Mouse (Mus musculus) stomach, embryonic 15.5 days (tissue): ENCODE measurements around the gene Prpf6. TPM values are rescaled to one million over a fixed set of nuclear protein-coding genes. Genes with fewer than 3 reads are reported as not detected.

ENCODE experiments used
- ATAC-seq: fragments of 200-750 bp; cut with Nextera tagmentation; 2 replicates; pipeline ENCODE4 v1.8.0; 2017; ENCODE audit warnings: low read depth, moderate number of reproducible peaks, moderate TSS enrichment; ENCODE audit not compliant: insufficient read depth, low FRiP score
- H3K27ac ChIP-seq: fragments of 300-500 bp; sonication (generic); 2 replicates; pipeline ENCODE4 v1.5.1; 2015; ENCODE audit warnings: mild to moderate bottlenecking, inconsistent platforms
- H3K27me3 ChIP-seq: fragments of 300-500 bp; sonication (generic); replicated peaks from 2 replicates; pipeline ENCODE4 v1.6.1; 2015; ENCODE audit warnings: inconsistent platforms
- H3K36me3 ChIP-seq: fragments of 300-500 bp; sonication (generic); 2 replicates; pipeline ENCODE4 v1.6.1; 2015; ENCODE audit warnings: inconsistent platforms
- H3K4me1 ChIP-seq: fragments of 300-500 bp; sonication (generic); 2 replicates; pipeline ENCODE4 v1.6.1; 2015; ENCODE audit warnings: inconsistent platforms
- H3K4me2 ChIP-seq: fragments of 300-500 bp; sonication (generic); 2 replicates; pipeline ENCODE4 v1.6.1; 2015; ENCODE audit warnings: mild to moderate bottlenecking, inconsistent platforms
- H3K4me3 ChIP-seq: fragments of 300-500 bp; sonication (generic); replicated peaks from 2 replicates; pipeline ENCODE4 v1.5.1; 2015; ENCODE audit warnings: inconsistent platforms
- H3K9ac ChIP-seq: fragments of 300-500 bp; sonication (generic); 2 replicates; pipeline ENCODE4 v1.6.1; 2015; ENCODE audit warnings: inconsistent platforms
- H3K9me3 ChIP-seq: fragments of 300-500 bp; sonication (generic); 2 replicates; pipeline ENCODE4 v1.6.1; 2016; ENCODE audit warnings: inconsistent platforms
- WGBS: fragments of 180-500 bp; shearing (Covaris S2); methylation state at CpG from one replicate; pipeline ENCODE4 v1.1.7; 2015; 5-methylcytosine and 5-hydroxymethylcytosine counted together
- polyA plus RNA-seq: library from polyadenylated mRNA; unstranded; fragments of >200 nt; fragmentation: Nextera tagmentation; extraction: Ambion mirVana; gene quantifications from 2 replicates; pipeline ENCODE4 v1.2.1, GENCODE M21; 2015

Gene Prpf6
- polyA plus RNA-seq, 1 experiment from 2014 or later = 52.7 TPM

DNA sequence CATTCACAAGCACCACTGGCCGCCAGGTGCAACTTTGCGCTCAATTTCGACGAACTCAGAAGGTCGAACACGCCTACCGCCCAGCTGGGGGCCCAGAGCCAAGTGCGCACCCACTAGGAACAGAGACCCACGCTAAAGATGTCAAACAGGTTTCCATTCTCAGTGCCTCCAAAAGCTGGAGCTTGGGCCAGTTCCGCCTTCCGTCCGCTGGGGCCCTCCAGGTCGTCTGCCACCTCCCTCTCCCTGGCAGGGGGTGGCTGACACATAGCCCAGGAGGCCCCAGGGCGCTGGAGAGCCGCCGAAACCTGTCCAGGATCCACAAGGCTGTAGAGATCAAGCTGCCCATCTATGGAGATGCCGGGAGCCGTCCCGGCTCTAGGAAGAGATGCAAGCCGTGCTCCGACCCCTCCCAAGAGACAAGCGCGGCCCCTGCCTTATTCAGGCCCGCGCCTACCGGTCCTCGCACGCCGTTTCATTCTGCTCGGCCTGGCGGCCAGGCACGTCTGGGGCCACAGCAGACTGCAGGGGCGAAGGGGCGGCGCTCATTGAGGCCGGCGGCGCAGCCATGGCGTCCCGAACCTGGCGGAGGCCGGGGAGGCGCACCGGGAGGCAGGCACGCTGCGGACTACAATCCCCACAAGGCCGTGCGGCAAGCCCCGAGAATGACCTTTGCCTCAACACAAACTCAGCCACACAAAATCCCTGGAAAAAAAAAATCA is 10.1 kb upstream of the Prpf6 start:
- H3K27me3 ChIP-seq = no peaks in the 10 kb centered on the region
- peak overlapping the region; percentile 91 for H3K4me2 ChIP-seq
- peaks cover 31% of the 10 kb centered on the region for H3K4me1 ChIP-seq
- peak overlapping the region; percentile 82 for H3K9ac ChIP-seq
- peaks cover 26% of the 10 kb centered on the region for H3K36me3 ChIP-seq
- WGBS = under 1% methylated on average over 49 of the region's 49 CpGs
- peak overlapping the region; percentile 72 for H3K4me3 ChIP-seq
- H3K27ac ChIP-seq = peak overlapping the region; percentile 95
- peak; percentile 82 for ATAC-seq
- H3K9me3 ChIP-seq = no peaks in the 10 kb centered on the region

DNA sequence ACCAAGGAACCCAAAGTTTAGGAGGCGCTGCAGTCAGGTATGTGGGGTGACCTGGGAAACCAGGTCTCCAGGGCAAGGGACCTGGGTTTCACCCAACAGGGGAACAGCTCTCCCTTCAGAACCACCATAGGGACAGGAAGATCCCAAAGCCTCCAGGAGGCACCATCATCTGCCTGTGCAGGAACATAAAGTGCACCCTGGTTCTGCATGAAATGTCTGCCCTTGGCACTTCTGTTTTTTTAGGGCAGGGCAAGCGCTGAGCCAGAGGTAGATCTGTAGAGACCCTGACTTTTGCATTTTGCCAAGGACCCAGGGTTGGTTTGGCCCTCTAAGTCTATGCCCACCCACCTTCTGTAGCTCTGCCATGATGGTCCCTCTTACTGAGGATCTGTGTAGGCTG is 9.3 kb upstream of the Prpf6 start:
- peak overlapping the region; percentile 72; the same call in 1 of the 2 replicates for H3K4me3 ChIP-seq
- H3K36me3 ChIP-seq = peaks cover 32% of the 10 kb centered on the region
- H3K27ac ChIP-seq = peak overlapping the region; percentile 95; the same call in 1 of the 2 replicates
- no peak for ATAC-seq
- no peak overlapping the region for H3K9ac ChIP-seq
- WGBS = 82% methylated on average over 2 of the region's 2 CpGs
- peaks cover 31% of the 10 kb centered on the region for H3K4me1 ChIP-seq
- peak overlapping the region; percentile 91; the same call in 1 of the 2 replicates for H3K4me2 ChIP-seq
- H3K27me3 ChIP-seq = no peaks in the 10 kb centered on the region
- no peaks in the 10 kb centered on the region for H3K9me3 ChIP-seq

DNA sequence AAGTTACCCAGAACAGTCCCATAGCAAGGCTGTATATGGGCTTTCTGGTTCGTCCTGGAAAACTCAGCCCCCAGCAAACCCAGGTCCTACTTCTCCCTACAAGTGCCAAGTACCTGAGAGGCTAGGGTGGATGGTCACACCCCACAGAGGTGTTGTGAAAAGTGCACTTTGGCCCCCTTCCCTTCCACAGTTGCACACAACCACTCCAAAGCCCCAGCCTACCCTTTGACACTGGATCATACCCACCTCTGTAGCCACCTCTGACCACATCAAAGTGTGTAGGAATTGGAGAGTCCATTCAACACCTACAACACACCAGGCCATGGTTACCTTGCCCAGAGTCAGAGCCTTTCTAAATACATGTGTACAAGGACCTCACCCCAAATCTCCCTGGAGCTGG is 8.7 kb upstream of the Prpf6 start:
- Histone ChIP-seq H3K27me3 (no peaks in the 10 kb centered on the region), H3K27ac (0 out of 2 replicates have a peak overlapping the region, but pooled peaks have one; percentile 95), H3K4me1 (peaks cover 29% of the 10 kb centered on the region), H3K9ac (no peak overlapping the region), H3K9me3 (no peaks in the 10 kb centered on the region), H3K36me3 (peaks cover 37% of the 10 kb centered on the region), H3K4me3 (no peak overlapping the region), H3K4me2 (no peak overlapping the region)
- no peak for ATAC-seq
- 74% methylated on average over 1 of the region's 1 CpGs for WGBS

DNA sequence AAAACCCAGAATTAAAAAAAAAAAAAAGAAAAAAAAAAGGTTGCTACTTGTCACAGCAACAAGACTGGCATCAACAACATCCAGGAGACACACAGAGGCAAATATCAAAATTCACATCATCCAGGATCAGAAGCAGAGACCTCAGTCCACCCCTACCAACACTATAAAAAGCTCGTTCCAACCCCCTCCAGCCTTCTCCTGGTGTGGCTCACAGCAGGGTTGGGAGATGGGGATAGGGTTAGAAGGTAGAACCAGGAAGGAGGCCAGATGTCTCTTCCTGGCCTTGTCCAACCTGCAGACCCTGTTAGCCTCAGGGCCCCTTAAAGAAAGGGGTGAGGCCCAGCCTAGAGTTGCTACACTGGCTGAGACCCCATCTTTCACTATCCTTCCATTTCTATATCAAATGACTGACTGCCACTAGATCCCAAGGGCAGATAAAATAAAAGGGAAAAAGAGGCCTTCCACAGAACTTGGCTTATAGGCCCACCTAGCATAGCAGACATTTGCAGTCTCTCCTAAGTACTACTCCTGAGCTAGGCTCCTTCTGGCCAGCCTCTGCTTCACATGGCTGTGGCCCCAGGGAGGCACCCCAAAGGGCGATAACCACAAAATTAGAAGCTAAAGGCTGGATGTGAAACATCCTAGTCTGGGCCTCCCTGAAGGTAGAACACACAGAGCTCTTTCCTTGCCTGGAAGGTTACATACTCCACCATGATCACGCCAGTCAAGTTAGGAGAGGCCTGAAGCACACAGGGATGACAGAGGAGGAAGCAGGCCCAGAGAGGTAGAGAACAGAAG is 8.0 kb upstream of the Prpf6 start:
- 95% methylated on average over 3 of the region's 3 CpGs for WGBS
- ATAC-seq = no peak

DNA sequence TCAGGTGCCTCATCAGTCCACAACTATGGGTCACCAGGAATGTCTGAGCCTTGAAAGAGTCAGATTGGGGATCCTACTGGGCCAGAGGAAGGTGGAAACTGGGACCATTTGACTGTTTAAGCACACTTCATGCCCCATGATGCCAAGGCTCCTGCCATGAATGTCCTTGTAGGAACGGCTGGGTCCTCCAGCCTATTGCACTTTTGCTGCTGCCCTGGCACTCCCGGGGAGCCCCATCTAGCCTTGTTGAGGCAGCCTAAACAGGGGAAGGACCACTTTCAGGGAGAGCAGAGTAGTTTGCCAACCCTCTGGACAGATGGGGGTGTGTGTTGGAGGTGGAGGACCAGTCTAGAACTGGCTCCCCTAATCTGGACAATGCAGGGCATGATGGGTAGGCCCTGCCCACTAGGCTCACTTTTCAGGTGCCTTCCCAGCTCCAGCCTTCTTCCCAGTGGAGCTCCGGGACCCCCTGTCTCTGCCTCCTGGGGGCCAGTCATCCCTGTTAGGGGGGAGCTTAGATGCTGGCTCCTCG is 7.2 kb upstream of the Prpf6 start, which contains the start of gene Uckl1:
TSS of gene Uckl1 (minus strand) at position 482 of the 532 bp plus-strand sequence.
- Histone ChIP-seq H3K4me1 (peaks cover 14% of the 10 kb centered on the region), H3K4me3 (no peak within 1 kb of the TSS), H3K9ac (no peak within 1 kb of the TSS), H3K36me3 (peaks cover 51% of the 10 kb centered on the region), H3K9me3 (no peaks in the 10 kb centered on the region), H3K27ac (no peak within 1 kb of the TSS), H3K27me3 (no peaks in the 10 kb centered on the region), H3K4me2 (no peak within 1 kb of the TSS)
- no peak for ATAC-seq
- 93% methylated on average over 4 of the region's 4 CpGs for WGBS

More for the DNA sequence above, 8.0 kb upstream of the Prpf6 start:
- Histone ChIP-seq H3K4me1 (peaks cover 22% of the 10 kb centered on the region), H3K27me3 (no peaks in the 10 kb centered on the region), H3K27ac (no peak overlapping the region), H3K36me3 (peaks cover 44% of the 10 kb centered on the region), H3K9me3 (no peaks in the 10 kb centered on the region), H3K4me2 (no peak overlapping the region), H3K9ac (no peak overlapping the region), H3K4me3 (no peak overlapping the region)

DNA sequence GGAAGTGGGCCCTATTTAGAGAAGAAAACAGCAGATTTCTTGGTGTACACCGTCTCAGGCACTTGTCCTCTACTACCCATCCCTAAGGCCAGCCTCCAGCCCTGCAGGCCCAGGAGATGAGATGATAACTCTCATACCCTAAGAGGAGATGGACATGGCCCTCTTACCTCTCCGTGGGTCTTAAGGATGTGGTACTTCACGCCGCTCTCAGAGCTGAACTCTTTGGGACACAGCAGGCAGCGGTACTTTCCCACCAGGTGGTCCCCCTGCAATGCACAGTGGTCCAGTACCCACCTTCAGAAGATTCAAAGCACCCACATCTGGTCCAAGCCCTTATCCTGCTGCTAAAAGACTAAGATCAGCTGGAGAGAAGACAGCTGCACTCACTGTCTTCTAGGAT is 6.2 kb upstream of the Prpf6 start:
- no peaks in the 10 kb centered on the region for H3K9me3 ChIP-seq
- H3K9ac ChIP-seq = no peak overlapping the region
- no peak overlapping the region for H3K4me3 ChIP-seq
- H3K4me1 ChIP-seq = peaks cover 4% of the 10 kb centered on the region; the same call in 1 of the 2 replicates
- no peak overlapping the region for H3K4me2 ChIP-seq
- peaks cover 61% of the 10 kb centered on the region for H3K36me3 ChIP-seq
- WGBS = 92% methylated on average over 5 of the region's 5 CpGs
- no peaks in the 10 kb centered on the region for H3K27me3 ChIP-seq
- H3K27ac ChIP-seq = no peak overlapping the region
- ATAC-seq = no peak

DNA sequence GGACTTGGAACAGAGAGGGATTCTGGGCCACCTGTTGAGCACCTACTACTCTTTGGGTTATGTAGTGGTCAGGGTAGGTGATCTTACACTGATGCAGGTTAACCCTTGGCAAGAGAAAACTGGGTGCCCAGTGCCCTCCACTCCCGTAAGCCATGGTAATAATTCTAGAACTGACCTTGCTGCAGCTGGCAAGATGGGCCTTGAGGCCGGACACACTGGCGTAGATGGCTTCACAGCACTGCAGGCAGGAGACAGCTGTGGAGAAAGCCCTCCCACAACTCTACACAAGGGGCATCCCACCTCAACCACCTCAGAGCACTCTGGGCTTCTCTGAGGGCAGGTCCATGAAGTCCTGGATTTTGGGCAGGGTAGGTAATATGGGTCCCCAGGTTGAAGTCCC is 5.5 kb upstream of the Prpf6 start:
- ATAC-seq = no peak
- Histone ChIP-seq H3K27me3 (no peaks in the 10 kb centered on the region), H3K4me2 (no peak overlapping the region), H3K9me3 (no peaks in the 10 kb centered on the region), H3K27ac (no peak overlapping the region), H3K4me3 (no peak overlapping the region), H3K4me1 (peaks cover 5% of the 10 kb centered on the region), H3K36me3 (peaks cover 62% of the 10 kb centered on the region), H3K9ac (no peak overlapping the region)
- 92% methylated on average over 3 of the region's 3 CpGs for WGBS

DNA sequence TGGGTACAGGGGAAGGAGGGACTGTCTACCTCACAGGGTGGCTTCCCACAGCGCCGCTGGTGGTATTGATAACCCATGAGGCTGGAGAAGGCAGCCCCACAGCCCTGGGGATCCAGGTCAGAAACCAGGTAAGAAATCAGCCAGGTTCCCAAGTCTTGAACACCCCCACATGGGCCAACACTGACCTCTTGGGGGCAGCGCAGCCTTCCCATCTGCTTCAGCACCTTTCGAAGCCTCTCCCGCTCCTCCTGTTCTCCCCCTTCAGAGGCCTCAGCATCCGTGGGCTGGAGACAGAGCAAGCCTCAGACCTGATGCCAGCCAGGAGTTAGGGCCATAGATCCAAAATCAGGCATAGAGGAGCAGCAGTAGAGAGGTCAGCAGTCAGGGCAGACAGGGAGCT is 3.9 kb upstream of the Prpf6 start:
- Histone ChIP-seq H3K4me3 (no peak overlapping the region), H3K9me3 (no peaks in the 10 kb centered on the region), H3K27ac (no peak overlapping the region), H3K4me1 (peaks cover 11% of the 10 kb centered on the region), H3K4me2 (no peak overlapping the region), H3K27me3 (no peaks in the 10 kb centered on the region), H3K36me3 (peaks cover 62% of the 10 kb centered on the region), H3K9ac (no peak overlapping the region)
- WGBS = 79% methylated on average over 6 of the region's 6 CpGs
- no peak for ATAC-seq

DNA sequence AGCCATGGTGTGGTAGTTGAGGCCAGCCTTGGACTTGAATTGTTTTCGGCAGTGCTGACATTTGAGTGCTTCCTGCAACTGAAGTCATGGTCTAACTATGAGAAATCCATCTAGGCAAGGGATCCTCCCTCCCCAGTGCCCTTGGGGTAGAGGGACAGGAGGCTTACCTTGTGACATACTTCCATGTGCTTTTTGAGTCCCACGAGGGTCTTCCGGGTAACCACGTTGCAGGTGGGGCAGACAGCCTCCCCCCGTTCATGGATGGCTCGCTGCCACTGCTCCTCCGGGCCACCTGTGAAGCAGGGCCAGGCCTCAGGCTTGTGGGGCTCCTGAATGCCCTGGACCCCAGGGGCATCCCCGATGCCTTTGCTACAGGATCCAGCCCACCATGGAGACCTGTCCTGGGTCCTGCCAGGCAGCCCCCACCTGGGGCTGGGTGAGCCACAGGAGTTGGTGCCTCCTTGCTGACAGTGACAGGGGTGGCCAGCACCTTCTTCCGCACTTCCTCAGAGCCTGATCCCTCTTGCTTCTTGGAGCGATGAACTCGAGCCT is 3.4 kb upstream of the Prpf6 start:
- Histone ChIP-seq H3K4me1 (peaks cover 14% of the 10 kb centered on the region), H3K9ac (no peak overlapping the region), H3K9me3 (no peaks in the 10 kb centered on the region), H3K27me3 (no peaks in the 10 kb centered on the region), H3K4me3 (no peak overlapping the region), H3K27ac (no peak overlapping the region), H3K4me2 (no peak overlapping the region), H3K36me3 (peaks cover 62% of the 10 kb centered on the region)
- 89% methylated on average over 11 of the region's 11 CpGs for WGBS
- ATAC-seq = no peak

DNA sequence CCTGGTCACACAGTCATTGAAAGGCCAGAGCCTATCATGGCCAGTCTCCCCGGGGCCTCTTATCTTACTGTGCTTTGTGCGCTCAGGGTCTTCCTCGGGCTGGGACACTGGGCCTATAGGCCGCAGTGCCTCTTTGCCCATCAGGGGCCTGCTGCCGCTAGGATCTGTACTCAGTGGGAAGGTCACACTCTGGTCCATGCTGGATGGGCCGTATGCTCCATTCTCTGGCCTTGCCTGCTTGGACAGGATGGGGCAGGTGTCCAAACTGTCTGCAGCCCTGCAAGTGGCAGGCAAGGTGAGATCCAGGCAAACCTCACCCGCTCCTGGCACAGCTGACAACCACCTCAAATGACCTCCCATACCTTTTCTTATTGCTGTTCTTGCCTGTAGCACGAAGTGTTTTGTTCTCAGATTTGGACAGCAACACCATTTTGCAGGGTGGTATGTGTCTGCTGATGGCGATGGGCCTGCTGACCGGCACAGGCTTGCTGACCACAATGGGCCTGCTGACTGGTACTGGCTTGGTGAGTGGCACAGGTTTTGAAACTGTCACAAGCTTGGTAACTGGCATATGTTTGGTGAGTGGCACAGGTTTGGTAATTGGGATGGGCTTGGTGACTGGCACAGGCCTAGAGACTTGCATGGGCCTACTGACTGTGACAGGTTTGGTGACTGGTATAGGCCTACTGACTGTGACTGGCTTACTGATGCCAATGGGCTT is 2.5 kb upstream of the Prpf6 start:
- H3K4me3 ChIP-seq = no peak overlapping the region
- H3K36me3 ChIP-seq = peaks cover 58% of the 10 kb centered on the region
- no peak overlapping the region for H3K4me2 ChIP-seq
- peaks cover 18% of the 10 kb centered on the region for H3K4me1 ChIP-seq
- no peaks in the 10 kb centered on the region for H3K9me3 ChIP-seq
- 87% methylated on average over 10 of the region's 10 CpGs for WGBS
- no peak overlapping the region for H3K9ac ChIP-seq
- no peak for ATAC-seq
- no peak overlapping the region for H3K27ac ChIP-seq
- no peaks in the 10 kb centered on the region for H3K27me3 ChIP-seq

DNA sequence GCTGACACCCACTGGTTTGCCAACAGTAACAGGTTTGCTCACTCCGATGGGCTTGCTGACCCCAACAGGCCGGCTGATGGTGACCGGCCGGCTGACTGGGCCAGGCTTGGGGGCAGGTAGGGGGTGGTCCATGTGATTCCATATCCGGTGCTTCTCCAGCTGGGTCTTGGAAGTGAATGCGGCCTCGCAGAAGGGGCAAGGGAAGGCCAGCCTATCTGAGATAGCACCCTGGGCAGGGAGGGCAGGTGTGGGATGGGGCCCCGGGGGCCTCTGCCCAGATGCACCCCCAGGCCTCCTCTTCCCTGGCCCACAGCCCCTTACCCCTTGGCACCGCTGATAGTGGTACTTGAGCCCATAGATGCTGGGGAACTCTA is 1.9 kb upstream of the Prpf6 start:
- Histone ChIP-seq H3K27ac (no peak overlapping the region), H3K9me3 (no peaks in the 10 kb centered on the region), H3K9ac (no peak overlapping the region), H3K27me3 (no peaks in the 10 kb centered on the region), H3K4me1 (peaks cover 18% of the 10 kb centered on the region), H3K4me2 (no peak overlapping the region), H3K4me3 (no peak overlapping the region), H3K36me3 (peaks cover 53% of the 10 kb centered on the region)
- no peak for ATAC-seq
- 93% methylated on average over 9 of the region's 9 CpGs for WGBS
